Mouse (Mus musculus) CH12.LX (cell line): ENCODE measurements around the gene Astn2.

ENCODE experiments used
- CTCF ChIP-seq, 2 experiments: IDR thresholded peaks in 1 of 2; conservative IDR thresholded peaks in 1 of 2; 2 replicates each; pipeline ENCODE4 v1.5.1; 2011 to 2012; ENCODE audit warnings: low read depth in 2 of 2, low read length in 2 of 2, improper control_type of control experiment in 1 of 2, inconsistent platforms in 1 of 2, mild to moderate bottlenecking in 1 of 2, moderate library complexity in 1 of 2
- MAZ ChIP-seq: IDR thresholded peaks from 2 replicates; pipeline ENCODE4 v1.6.1; 2012; ENCODE audit warnings: low read depth, mild to moderate bottlenecking, inconsistent platforms, low read length, improper control_type of control experiment, moderate library complexity
- RAD21 ChIP-seq: IDR thresholded peaks from 2 replicates; pipeline ENCODE4 v1.6.1; 2011; ENCODE audit warnings: low read depth, mild to moderate bottlenecking, low read length, improper control_type of control experiment, moderate library complexity
- USF1 ChIP-seq: IDR thresholded peaks from 2 replicates; pipeline ENCODE4 v1.6.1; 2014; ENCODE audit warnings: low read depth, mild to moderate bottlenecking, inconsistent platforms, low read length, improper control_type of control experiment

DNA sequence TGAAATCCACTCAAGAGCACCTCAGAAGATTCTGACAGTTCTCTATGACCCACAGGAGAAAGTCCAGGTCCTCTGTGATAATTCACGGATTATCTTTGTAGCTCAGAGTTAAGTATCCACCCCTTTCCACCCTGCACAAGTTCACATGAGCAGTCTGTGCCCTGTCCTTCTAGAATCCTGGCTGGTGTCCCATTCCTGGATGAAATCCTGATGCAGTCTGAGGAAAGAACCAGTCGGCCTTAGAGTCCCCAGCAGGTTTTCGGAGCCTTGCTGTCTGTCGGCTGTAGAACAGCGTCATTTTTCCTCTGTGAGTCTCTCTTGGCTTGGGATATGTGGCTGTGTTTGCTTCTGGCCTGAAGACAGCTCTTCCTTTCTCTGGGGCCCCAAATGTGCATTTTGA is 978.0 kb downstream of the Astn2 start:
- TF ChIP-seq USF1 (no peak), CTCF (conservative IDR thresholded peaks at IDR 0.05 in 1 of 2, IDR thresholded peaks at IDR 0.05 in 1 of 2; ENCODE audit: low read depth in 2 of 2, low read length in 2 of 2) (no peak), RAD21 (no peak), MAZ (no peak)
